Mouse (Mus musculus) ES-Bruce4 (cell line): Measurements from ENCODE around the gene Serpinb11.

ENCODE experiments used
- CTCF ChIP-seq: IDR thresholded peaks from one replicate; pipeline ENCODE4 v1.8.1; 2011; ENCODE audit warnings: low read depth, low read length
- POLR2A ChIP-seq: IDR thresholded peaks from one replicate; pipeline ENCODE4 v1.8.1; 2011; ENCODE audit warnings: low read length; ENCODE audit not compliant: insufficient read depth

GRCm38 (mm10) chr1:107350392-107350791 lies 10.6 kb upstream of the Serpinb11 start:
- no peak for TF ChIP-seq POLR2A
- TF ChIP-seq CTCF, result no peak
